Mouse (Mus musculus) Muller cell, postnatal 12 days (primary cell): ENCODE results near the gene Crisp2.

Experiments used
- DNase-seq: peaks from one replicate; pipeline ENCODE4 v3.0.0-alpha.2; 2015; ENCODE audit errors: inconsistent ontology term

The Crisp2 gene

DNA sequence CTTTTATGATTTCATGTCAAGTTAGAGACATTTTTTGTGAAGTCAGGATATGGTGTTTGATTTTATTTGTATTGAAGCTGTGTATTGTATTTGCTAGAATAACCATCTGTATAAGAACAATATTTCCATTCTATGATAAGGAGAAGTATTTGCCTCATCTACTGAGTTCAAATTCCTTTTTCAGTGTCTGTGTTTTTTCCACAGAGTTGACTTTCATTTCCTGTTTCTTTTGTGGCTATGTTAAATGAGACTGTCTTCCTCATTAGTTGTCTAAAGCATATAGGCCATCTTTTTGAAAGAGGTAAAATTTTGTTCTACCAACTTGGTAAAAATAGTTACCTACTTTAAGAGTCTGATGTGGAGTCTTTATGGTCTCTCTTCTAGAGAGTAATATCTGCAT, 90.5 kb downstream of the Crisp2 start:
- DNase-seq = no peak
